Mouse (Mus musculus) liver, embryonic 11.5 days (tissue): ENCODE data around the gene Il13. TPM values are rescaled to one million over a fixed set of nuclear protein-coding genes. Genes with fewer than 3 reads are reported as not detected.

Experiments used
- ATAC-seq: fragments of 200-750 bp; cut with Nextera tagmentation; replicated peaks from 2 replicates; pipeline ENCODE4 v1.8.0; 2017; ENCODE audit warnings: moderate number of reproducible peaks, mild to moderate bottlenecking, moderate TSS enrichment, moderate library complexity; ENCODE audit not compliant: low FRiP score
- DNase-seq: peaks from one replicate; pipeline ENCODE4 v3.0.0-alpha.2; 2017; ENCODE audit warnings: low spot score
- H3K27ac ChIP-seq: fragments of 300-500 bp; sonication (generic); 2 replicates; pipeline ENCODE4 v1.5.1; 2014; ENCODE audit warnings: mild to moderate bottlenecking, low read depth, low read length, control low read depth
- H3K27me3 ChIP-seq: fragments of 300-500 bp; sonication (generic); replicated peaks from 2 replicates; pipeline ENCODE4 v1.6.1; 2014; ENCODE audit warnings: low read length, mixed read lengths; ENCODE audit not compliant: control insufficient read depth, insufficient read depth
- H3K36me3 ChIP-seq: fragments of 300-500 bp; sonication (generic); 2 replicates; pipeline ENCODE4 v1.6.1; 2014; ENCODE audit warnings: mild to moderate bottlenecking, low read length, moderate library complexity, mixed read lengths; ENCODE audit not compliant: control insufficient read depth, insufficient read depth
- H3K4me1 ChIP-seq: fragments of 300-500 bp; sonication (generic); replicated peaks from 2 replicates; pipeline ENCODE4 v1.6.1; 2014; ENCODE audit warnings: low read length, mixed read lengths; ENCODE audit not compliant: control insufficient read depth, insufficient read depth
- H3K4me2 ChIP-seq: fragments of 300-500 bp; sonication (generic); 2 replicates; pipeline ENCODE4 v1.6.1; 2014; ENCODE audit warnings: mild to moderate bottlenecking, control low read depth, moderate library complexity
- H3K4me3 ChIP-seq: fragments of 300-500 bp; sonication (generic); 2 replicates; pipeline ENCODE4 v1.5.1; 2014; ENCODE audit warnings: low read depth, low read length, control low read depth
- H3K9ac ChIP-seq: fragments of 300-500 bp; sonication (generic); 2 replicates; pipeline ENCODE4 v1.6.1; 2014; ENCODE audit warnings: low read depth, low read length, control low read depth
- H3K9me3 ChIP-seq: fragments of 300-500 bp; sonication (generic); 2 replicates; pipeline ENCODE4 v1.6.1; 2016; ENCODE audit warnings: low read length, inconsistent platforms, mixed read lengths; ENCODE audit not compliant: control insufficient read depth
- WGBS: fragments of 180-500 bp; shearing (Covaris S2); extraction: QIAGEN DNeasy Blood & Tissue Kit; methylation state at CpG from one replicate; pipeline ENCODE4 v1.1.7; 2014; 5-methylcytosine and 5-hydroxymethylcytosine counted together
- polyA plus RNA-seq: library from polyadenylated mRNA; unstranded; fragments of >200 nt; fragmentation: Nextera tagmentation; extraction: Ambion mirVana; gene quantifications from 2 replicates; pipeline ENCODE4 v1.2.1, GENCODE M21; 2014

Gene Il13
- polyA plus RNA-seq, 1 experiment from 2014 or later = not detected

- Histone ChIP-seq H3K9ac (no peak overlapping the region), H3K27me3 (no peaks in the 10 kb centered on the region), H3K4me1 (peaks cover 25% of the 10 kb centered on the region), H3K36me3 (peaks cover 11% of the 10 kb centered on the region), H3K9me3 (no peaks in the 10 kb centered on the region), H3K4me3 (no peak overlapping the region), H3K4me2 (peak overlapping the region; percentile 32), H3K27ac (peak overlapping the region; percentile 76)
- ATAC-seq = no peak; the same call in 1 of the 2 replicates
- no peak for DNase-seq
- 45% methylated on average over 6 of the region's 6 CpGs for whole genome bisulfite sequencing
These were observed 23.3 kb upstream of the Il13 start for GRCm38 (mm10) chr11:53657828-53658227.

- no peaks in the 10 kb centered on the region for H3K9me3 ChIP-seq
- peaks cover 11% of the 10 kb centered on the region for H3K36me3 ChIP-seq
- H3K4me3 ChIP-seq = no peak overlapping the region
- H3K9ac ChIP-seq = peak overlapping the region; percentile 21; the same call in 1 of the 2 replicates
- H3K4me1 ChIP-seq = peaks cover 25% of the 10 kb centered on the region
- no peaks in the 10 kb centered on the region for H3K27me3 ChIP-seq
- WGBS = 74% methylated on average over 8 of the region's 8 CpGs
- no peak for ATAC-seq
- peak overlapping the region; percentile 32 for H3K4me2 ChIP-seq
- peak overlapping the region; percentile 76 for H3K27ac ChIP-seq
- DNase-seq = no peak
These were observed 22.9 kb upstream of the Il13 start for GRCm38 (mm10) chr11:53657381-53657780.

- Histone ChIP-seq H3K27ac (peak overlapping the region; percentile 76), H3K9me3 (no peaks in the 10 kb centered on the region), H3K4me2 (peak overlapping the region; percentile 32), H3K36me3 (peaks cover 11% of the 10 kb centered on the region), H3K4me1 (peaks cover 25% of the 10 kb centered on the region), H3K4me3 (no peak overlapping the region), H3K27me3 (no peaks in the 10 kb centered on the region), H3K9ac (no peak overlapping the region)
- 58% methylated on average over 9 of the region's 9 CpGs for WGBS
- ATAC-seq = peak; percentile 64
- DNase-seq = no peak
These were observed 22.2 kb upstream of the Il13 start for GRCm38 (mm10) chr11:53656558-53657202.

- peaks cover 15% of the 10 kb centered on the region for H3K36me3 ChIP-seq
These were observed 20.5 kb upstream of the Il13 start for GRCm38 (mm10) chr11:53655043-53655442.

GRCm38 (mm10) chr11:53652427-53652826 is 17.9 kb upstream of the Il13 start:
- no peaks in the 10 kb centered on the region for H3K27me3 ChIP-seq
- WGBS = 88% methylated on average over 2 of the region's 2 CpGs
- H3K4me3 ChIP-seq = no peak overlapping the region
- peaks cover 19% of the 10 kb centered on the region for H3K4me1 ChIP-seq
- H3K9me3 ChIP-seq = no peaks in the 10 kb centered on the region
- no peak overlapping the region for H3K9ac ChIP-seq
- H3K36me3 ChIP-seq = peaks cover 21% of the 10 kb centered on the region
- H3K4me2 ChIP-seq = no peak overlapping the region
- DNase-seq (no peak), ATAC-seq (no peak)
- H3K27ac ChIP-seq = no peak overlapping the region

More at GRCm38 (mm10) chr11:53655043-53655442, 20.5 kb upstream of the Il13 start:
- 25% methylated on average over 5 of the region's 5 CpGs for WGBS
- DNase-seq = peak; percentile 57
- Histone ChIP-seq H3K4me1 (peaks cover 25% of the 10 kb centered on the region), H3K9me3 (no peaks in the 10 kb centered on the region), H3K4me2 (peak overlapping the region; percentile 40; the same call in 1 of the 2 replicates), H3K9ac (no peak overlapping the region), H3K4me3 (no peak overlapping the region), H3K27ac (peak overlapping the region; percentile 54), H3K27me3 (no peaks in the 10 kb centered on the region)
- peak; percentile 89 for ATAC-seq

GRCm38 (mm10) chr11:53651441-53651840 is 16.9 kb upstream of the Il13 start:
- H3K36me3 ChIP-seq = peaks cover 21% of the 10 kb centered on the region
- H3K4me1 ChIP-seq = peaks cover 14% of the 10 kb centered on the region
- no peak for DNase-seq
- H3K27me3 ChIP-seq = no peaks in the 10 kb centered on the region
- no peak overlapping the region for H3K27ac ChIP-seq
- no peak overlapping the region for H3K4me2 ChIP-seq
- H3K9me3 ChIP-seq = no peaks in the 10 kb centered on the region
- no peak overlapping the region for H3K9ac ChIP-seq
- H3K4me3 ChIP-seq = no peak overlapping the region
- ATAC-seq = peak; percentile 48
- WGBS = 71% methylated on average over 4 of the region's 4 CpGs

GRCm38 (mm10) chr11:53644017-53644416 is 9.5 kb upstream of the Il13 start:
- Histone ChIP-seq H3K9ac (no peak overlapping the region), H3K27me3 (no peaks in the 10 kb centered on the region), H3K4me1 (peaks cover 8% of the 10 kb centered on the region), H3K4me3 (no peak overlapping the region), H3K36me3 (no peaks in the 10 kb centered on the region), H3K27ac (no peak overlapping the region), H3K9me3 (no peaks in the 10 kb centered on the region), H3K4me2 (no peak overlapping the region)
- DNase-seq (no peak), ATAC-seq (no peak)
- WGBS = 77% methylated on average over 5 of the region's 5 CpGs

- Histone ChIP-seq H3K36me3 (no peaks in the 10 kb centered on the region), H3K9me3 (no peaks in the 10 kb centered on the region), H3K4me3 (no peak overlapping the region), H3K9ac (no peak overlapping the region), H3K4me1 (peaks cover 8% of the 10 kb centered on the region), H3K27ac (no peak overlapping the region), H3K4me2 (no peak overlapping the region), H3K27me3 (peaks cover under 1% of the 10 kb centered on the region; the same call in 1 of the 2 replicates)
- ATAC-seq = no peak
- DNase-seq = no peak
- WGBS = 62% methylated on average over 12 of the region's 12 CpGs
These were observed 8.3 kb upstream of the Il13 start for GRCm38 (mm10) chr11:53642744-53643279.

- H3K9ac ChIP-seq = no peak overlapping the region
- WGBS = 70% methylated on average over 10 of the region's 10 CpGs
- H3K9me3 ChIP-seq = no peaks in the 10 kb centered on the region
- no peak overlapping the region for H3K4me2 ChIP-seq
- DNase-seq (no peak), ATAC-seq (no peak)
- H3K4me3 ChIP-seq = no peak overlapping the region
- no peak overlapping the region for H3K27ac ChIP-seq
- peaks cover 18% of the 10 kb centered on the region for H3K4me1 ChIP-seq
- H3K27me3 ChIP-seq = peaks cover 28% of the 10 kb centered on the region
- no peaks in the 10 kb centered on the region for H3K36me3 ChIP-seq
These were observed 3.3 kb upstream of the Il13 start for GRCm38 (mm10) chr11:53637803-53638260.
